Mouse (Mus musculus) mouse embryonic stem cell (cell line): ENCODE measurements around the gene 9930111J21Rik1.
"Not testable (repeated sequence)": the region's sequence is repeated elsewhere in the genome, so short reads cannot be mapped to it uniquely, and the experiment has no call there.

ENCODE experiments used
- in situ Hi-C, 2 experiments: fragments of 300-500 bp; cut with MboI; formaldehyde crosslinking; loops; 1 replicate in 1 of 2; 3 replicates in 1 of 2; pipeline ENCODE4 v1.14.3; 2019 to 2020; ENCODE audit warnings: low sequenced_read_pairs in 2 of 2, low pct_unique_long_range_greater_than_20kb in 1 of 2, mixed read lengths in 1 of 2; ENCODE audit not compliant: unreplicated experiment in 1 of 2

Gene 9930111J21Rik1

DNA sequence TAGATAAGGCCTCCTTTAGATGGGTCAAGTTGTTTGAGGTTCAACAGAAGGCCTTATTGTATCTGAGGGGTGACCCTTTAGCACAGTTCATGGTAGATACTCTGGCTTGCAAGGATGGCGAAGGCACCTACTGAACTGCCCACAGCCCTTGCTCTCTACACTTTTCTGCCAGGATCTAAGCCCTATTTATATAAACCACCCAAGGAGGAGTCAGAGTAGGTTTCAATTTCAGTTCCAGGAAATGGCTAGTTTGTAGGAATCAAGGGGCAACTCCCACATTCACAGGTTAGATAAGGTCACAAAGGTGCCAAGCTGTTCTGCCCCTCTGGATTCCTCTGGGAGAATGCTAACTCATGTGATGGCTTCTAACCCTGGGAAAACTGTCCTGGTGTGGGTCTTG, 51.1 kb downstream of the 9930111J21Rik1 start:
- in situ Hi-C loops: not testable (repeated sequence)

DNA sequence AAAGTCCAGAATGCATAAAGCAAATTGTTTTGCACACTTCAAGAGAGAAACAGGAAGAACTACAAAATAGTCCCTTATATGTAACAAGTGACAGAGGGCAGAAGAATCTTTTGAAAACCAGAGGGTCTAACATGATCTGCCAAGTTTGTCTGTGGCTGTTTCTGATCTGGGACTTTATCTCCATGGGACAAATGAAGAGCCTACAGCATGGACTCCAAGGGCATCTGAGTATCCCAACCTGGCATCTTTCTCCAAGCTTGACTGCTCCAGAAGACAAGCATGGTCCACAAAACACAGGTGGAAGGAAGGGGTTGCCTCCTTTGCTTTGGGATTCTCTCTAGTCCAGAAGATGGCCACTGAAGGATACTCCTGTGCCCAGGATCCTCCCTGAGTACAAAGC, 52.8 kb downstream of the 9930111J21Rik1 start:
- in situ Hi-C loops: not testable (repeated sequence)

DNA sequence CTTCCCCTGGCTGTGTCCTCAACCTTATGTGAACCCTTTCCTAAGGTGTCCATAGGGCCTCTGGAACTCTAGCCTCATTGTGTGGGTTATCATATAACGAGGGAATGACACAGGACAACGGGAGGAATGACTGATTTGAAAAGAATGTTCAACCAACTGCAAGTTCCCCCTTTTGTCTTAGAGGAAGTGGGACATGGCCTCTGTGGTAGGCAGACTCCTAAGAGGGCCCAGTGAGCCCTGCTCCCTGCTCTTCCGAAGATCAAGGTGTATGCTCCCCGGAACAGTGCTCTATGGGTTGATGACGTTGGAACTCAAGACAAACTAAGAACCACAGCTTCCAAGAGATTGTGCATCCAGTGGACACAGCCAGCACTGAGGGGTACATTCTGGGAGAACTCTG, 55.4 kb downstream of the 9930111J21Rik1 start:
- in situ Hi-C loops: not testable (repeated sequence)

DNA sequence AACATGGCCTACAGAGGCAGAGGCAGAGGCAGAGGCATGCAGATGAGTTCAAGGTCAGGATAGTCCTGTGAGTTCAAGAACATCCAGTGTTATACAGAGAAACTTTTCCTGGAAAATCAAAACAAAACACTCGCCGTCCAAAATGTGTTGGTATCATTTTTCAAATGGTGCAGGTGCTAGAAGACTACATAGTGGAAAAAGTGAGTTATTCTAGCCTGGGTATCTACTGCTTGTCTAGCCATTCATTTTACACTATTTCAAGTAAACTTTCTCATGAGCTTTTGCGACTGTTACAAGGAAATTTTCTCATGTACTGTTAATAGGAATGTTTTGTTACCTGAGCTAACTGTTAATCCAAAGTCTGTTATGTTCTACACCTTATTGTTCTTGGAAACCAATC, 60.8 kb downstream of the 9930111J21Rik1 start:
- in situ Hi-C loops: no loop called here

DNA sequence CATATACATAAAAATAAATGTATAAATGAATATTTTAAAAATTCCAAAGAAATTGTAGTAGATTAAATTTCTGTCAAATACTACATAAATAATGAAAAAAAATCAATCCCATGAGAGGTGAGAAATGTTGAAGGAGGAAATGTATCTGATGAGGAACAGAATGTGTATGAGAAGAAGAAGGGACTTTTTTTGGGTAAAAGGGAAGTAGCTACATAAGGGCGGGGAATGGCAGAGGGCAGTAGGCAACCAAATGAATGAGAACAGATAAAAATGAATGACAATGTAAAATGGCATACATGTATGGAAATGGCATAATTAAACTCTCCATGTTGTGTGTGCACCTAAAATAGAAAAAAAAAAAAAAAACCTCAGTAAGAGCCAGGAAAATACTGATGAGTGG, 65.6 kb downstream of the 9930111J21Rik1 start:
- in situ Hi-C loops: no loop called here

DNA sequence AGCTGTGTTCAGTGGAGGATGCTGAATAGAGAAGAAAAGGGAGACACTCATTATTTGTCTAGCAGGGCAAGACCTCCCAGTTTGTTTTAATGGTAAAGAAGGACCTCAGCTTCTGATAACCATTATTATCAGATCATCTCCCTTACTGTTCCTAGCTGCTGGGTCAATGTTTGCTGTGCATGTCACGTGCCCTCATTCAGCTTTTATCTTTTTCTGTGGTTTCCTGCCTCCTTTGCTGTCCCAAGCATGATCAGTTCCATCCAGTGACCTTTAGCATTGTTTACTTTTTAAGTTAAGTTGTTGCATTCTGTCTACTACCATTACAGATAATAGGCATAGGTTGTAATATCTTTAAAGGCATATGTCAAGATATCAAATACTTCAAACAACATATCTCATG, 70.7 kb downstream of the 9930111J21Rik1 start:
- in situ Hi-C loops: no loop called here

DNA sequence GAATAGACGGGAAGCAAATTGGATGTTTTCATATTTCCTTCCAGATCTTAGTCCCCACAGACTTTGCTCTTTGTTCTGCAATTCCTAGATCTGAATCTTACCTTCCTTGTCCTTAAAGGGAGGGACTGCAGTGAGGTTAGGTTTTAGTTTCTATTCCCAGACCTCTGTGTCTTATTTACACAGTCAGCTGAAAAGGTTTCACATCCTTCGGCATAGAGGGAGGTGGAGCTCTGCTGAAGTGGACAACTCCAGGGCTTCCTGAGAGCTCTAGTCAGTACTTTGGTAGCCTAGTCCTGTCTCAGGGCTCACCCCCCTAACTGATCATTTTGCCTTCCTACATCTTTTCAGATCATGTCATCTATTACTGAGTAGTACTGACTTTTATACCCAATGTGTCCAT, 77.2 kb downstream of the 9930111J21Rik1 start, which contains the start of gene Gm5431:
TSS of gene Gm5431 (minus strand) at position 194 of the 400 bp plus-strand sequence.
- in situ Hi-C loops: no loop called here

DNA sequence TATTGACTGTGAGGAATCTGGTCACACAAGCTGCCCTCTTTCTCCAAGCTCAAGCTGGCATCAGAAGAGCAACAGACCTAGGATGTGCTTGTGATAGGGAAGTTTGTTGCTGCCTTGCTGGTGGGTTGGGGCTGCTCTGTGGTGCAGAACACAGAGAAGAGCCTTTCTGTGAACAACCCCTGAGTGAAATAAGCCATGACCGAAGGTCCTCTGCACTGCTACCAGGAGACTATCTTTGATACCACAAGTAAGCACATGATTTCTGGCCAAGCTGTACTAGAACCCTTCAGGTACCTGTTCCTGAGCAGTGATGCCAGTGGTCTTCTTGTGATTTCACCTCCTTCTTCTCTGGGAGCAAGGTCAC, 77.6 kb downstream of the 9930111J21Rik1 start:
- in situ Hi-C loops: not testable (repeated sequence)

DNA sequence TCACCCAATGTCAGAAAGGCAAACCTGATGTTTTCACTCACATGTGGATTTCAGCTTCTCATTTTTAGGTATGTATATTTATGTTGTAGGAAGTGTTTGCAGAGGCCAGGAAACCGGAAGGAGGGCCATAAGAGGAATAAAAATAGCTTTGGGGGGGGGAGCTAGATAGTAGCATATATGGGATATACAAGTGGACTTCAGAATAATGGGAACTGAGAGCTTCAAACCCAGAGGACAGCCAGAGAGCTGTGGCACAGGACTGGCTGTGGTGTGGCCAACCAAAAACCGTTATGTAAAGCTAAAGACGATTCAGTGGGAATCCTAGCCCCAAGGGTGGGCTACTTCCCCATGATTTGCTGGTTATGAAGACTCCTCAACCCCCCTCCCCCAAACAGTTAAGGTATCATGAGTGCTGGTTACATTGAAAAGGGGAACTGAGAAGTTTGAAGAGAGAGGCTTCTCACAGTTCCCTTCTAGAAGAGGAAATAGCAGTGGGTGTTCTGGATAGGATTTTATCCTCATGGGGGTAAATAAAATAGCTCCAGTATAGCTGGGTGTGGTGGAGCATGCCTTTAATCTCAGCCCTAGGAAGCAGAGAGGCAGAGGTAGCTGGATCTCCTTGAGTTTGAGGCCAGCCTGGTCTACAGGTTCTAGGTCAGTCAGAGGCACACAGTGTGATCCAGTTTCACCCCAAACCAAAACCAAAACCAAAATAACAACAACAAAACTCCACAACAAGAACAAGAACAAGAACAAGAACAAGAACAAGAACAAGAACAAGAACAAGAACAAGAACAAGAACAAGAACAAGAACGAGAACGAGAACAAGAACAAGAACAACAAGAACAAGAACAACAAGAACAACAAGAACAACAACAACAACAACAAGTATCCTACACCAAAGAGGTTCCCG, 78.3 kb downstream of the 9930111J21Rik1 start:
- in situ Hi-C loops: not testable (repeated sequence)

DNA sequence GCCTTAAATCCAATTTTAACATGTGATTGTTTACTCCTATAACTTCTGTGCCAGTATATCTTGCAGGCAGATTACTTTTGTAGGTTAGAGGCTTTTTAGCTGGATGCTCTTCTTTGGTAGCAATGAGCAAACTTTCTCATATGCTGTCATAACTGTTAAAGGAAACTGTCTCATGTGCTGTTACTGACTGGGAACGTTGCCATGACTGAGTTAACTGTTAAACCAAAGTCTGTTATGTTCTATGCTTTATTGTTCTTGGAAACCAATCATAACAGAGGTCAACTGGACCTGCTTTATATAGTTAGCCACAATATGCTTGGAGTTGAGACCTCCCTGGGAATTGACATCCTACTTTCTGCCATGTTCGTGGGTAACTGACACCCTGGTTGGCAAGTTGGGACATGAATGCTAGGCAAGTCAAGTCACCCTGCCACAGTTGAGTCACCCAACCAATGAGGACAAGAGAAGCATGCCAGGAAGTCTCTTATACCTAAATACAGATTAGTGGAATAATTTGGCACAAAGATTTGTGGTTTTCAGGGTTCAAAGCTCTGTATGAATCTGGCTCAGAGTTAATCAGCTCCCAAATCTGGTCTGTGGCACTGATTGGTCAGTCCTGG, 80.3 kb downstream of the 9930111J21Rik1 start:
- in situ Hi-C loops: loop anchor here in 1 of 2 experiments (25.0 kb wide), 1 partner anchor 188 kb away; the partner anchor contains the start of gene Ifi47
